Mouse (Mus musculus) liver, adult 2 months (tissue): ENCODE results near the gene 4921539E11Rik. TPM values are rescaled to one million over a fixed set of nuclear protein-coding genes. Genes with fewer than 3 reads are reported as not detected.

Experiments used
- DNase-seq: peaks from one replicate; pipeline ENCODE4 v3.0.0-alpha.2; 2011; ENCODE audit warnings: low read depth, low spot score; ENCODE audit errors: extremely low read depth
- H3K27ac ChIP-seq: fragments of 200-500 bp; replicated peaks from 2 replicates; pipeline ENCODE4 v1.5.1; 2012; ENCODE audit warnings: low read depth, mild to moderate bottlenecking, control low read depth, inconsistent platforms, low read length; ENCODE audit not compliant: insufficient read depth
- H3K27me3 ChIP-seq: fragments of 200-500 bp; 2 replicates; pipeline ENCODE4 v1.6.1; 2012; ENCODE audit warnings: mild to moderate bottlenecking, moderate library complexity, low read length, inconsistent platforms; ENCODE audit not compliant: control insufficient read depth, insufficient read depth
- H3K36me3 ChIP-seq: fragments of 200-500 bp; 2 replicates; pipeline ENCODE4 v1.6.1; 2012; ENCODE audit warnings: low read length, inconsistent platforms; ENCODE audit not compliant: control insufficient read depth, insufficient read depth
- H3K4me1 ChIP-seq: fragments of 200-500 bp; 2 replicates; pipeline ENCODE4 v1.6.1; 2011; ENCODE audit warnings: low read length; ENCODE audit not compliant: control insufficient read depth, insufficient read depth
- H3K4me3 ChIP-seq: fragments of 200-500 bp; 2 replicates; pipeline ENCODE4 v1.5.1; 2011; ENCODE audit warnings: low read depth, mild to moderate bottlenecking, control low read depth, low read length, moderate library complexity; ENCODE audit not compliant: insufficient read depth
- H3K79me2 ChIP-seq: fragments of 200-500 bp; 2 replicates; pipeline ENCODE4 v1.6.1; 2012; ENCODE audit warnings: inconsistent platforms, mild to moderate bottlenecking, low read length, moderate library complexity; ENCODE audit not compliant: control insufficient read depth, insufficient read depth
- H3K9ac ChIP-seq: fragments of 200-500 bp; 2 replicates; pipeline ENCODE4 v1.6.1; 2012; ENCODE audit warnings: low read depth, mild to moderate bottlenecking, control low read depth, inconsistent platforms, low read length
- CTCF ChIP-seq: fragments of 200-500 bp; IDR thresholded peaks from 2 replicates; pipeline ENCODE4 v1.5.1; 2011; ENCODE audit warnings: low read depth, low read length, control low read depth
- POLR2A ChIP-seq: fragments of 200-500 bp; IDR thresholded peaks from 2 replicates; pipeline ENCODE4 v1.6.1; 2011; ENCODE audit warnings: low read length, control low read depth; ENCODE audit not compliant: insufficient read depth; ENCODE audit errors: extremely low read depth
- WGBS: fragments of 180-500 bp; shearing (Covaris S2); methylation state at CpG from one replicate; pipeline ENCODE4 v1.1.7; 2018; 5-methylcytosine and 5-hydroxymethylcytosine counted together
- polyA plus RNA-seq: library from polyadenylated mRNA; depleted of rRNA; stranded (reverse); fragments of >200 nt; gene quantifications from 2 replicates; pipeline ENCODE4 v1.2.3, GENCODE M21; 2012
- total RNA-seq: library from RNA; depleted of rRNA; stranded (reverse); fragments of >200 nt; gene quantifications from 2 replicates; pipeline ENCODE4 v1.2.3, GENCODE M21; 2014

The 4921539E11Rik gene
- total and polyA plus RNA-seq, 2 experiments: not detected

DNA sequence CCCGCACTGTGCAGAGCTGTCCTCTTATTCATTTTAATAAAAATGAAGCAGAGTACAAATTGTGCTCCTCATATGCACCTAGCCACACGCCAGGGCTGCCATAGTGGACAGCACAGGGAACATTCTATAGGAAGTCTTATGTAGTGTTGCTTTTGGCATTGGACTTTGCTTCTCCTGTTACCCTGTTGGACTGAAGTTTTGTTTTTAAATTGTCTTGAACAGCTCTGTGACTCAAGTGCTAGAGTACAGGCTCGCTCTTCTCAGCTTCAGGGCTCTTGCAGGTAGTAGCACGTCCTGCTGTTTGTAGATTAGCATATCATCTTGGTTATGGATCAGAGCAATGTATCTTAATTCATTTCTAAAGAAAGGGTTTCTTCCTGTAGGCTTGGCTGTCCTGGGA lies 25.2 kb upstream of the 4921539E11Rik start:
- Histone ChIP-seq H3K9ac (no peak overlapping the region), H3K27me3 (no peaks in the 10 kb centered on the region), H3K4me3 (no peak overlapping the region), H3K27ac (no peak overlapping the region), H3K4me1 (peaks cover 2% of the 10 kb centered on the region), H3K36me3 (peaks cover 5% of the 10 kb centered on the region; the same call in 1 of the 2 replicates), H3K79me2 (no peaks in the 10 kb centered on the region; the same call in 1 of the 2 replicates)
- TF ChIP-seq CTCF (no peak), POLR2A (no peak)
- no peak for DNase-seq
- 98% methylated on average over 4 of the region's 4 CpGs for WGBS

DNA sequence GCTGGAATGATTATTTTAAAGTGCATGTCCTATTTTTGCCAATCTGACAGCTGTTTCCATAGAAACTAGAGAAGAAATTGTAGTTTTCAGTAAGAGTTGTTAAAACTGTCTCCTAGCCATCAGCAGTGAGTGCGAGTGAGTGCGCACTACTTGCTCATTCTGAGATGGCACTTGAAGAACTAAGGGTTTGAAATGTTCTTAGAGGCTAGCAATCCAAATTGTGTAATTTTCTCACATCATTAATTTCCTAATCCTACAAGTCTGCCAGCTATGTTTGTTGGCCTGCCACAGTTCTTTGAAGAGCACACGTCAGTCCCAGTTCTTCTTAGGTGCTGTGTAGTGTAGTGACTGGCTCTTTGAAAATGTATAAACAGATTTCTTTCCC lies 23.9 kb upstream of the 4921539E11Rik start:
- Histone ChIP-seq H3K4me3 (no peak overlapping the region), H3K27ac (no peak overlapping the region), H3K4me1 (peaks cover 2% of the 10 kb centered on the region), H3K27me3 (no peaks in the 10 kb centered on the region), H3K36me3 (peaks cover 2% of the 10 kb centered on the region; the same call in 1 of the 2 replicates), H3K9ac (no peak overlapping the region), H3K79me2 (no peaks in the 10 kb centered on the region; the same call in 1 of the 2 replicates)
- TF ChIP-seq CTCF (no peak), POLR2A (no peak)
- WGBS: 43% methylated on average over 3 of the region's 3 CpGs
- DNase-seq: peak; percentile 63

DNA sequence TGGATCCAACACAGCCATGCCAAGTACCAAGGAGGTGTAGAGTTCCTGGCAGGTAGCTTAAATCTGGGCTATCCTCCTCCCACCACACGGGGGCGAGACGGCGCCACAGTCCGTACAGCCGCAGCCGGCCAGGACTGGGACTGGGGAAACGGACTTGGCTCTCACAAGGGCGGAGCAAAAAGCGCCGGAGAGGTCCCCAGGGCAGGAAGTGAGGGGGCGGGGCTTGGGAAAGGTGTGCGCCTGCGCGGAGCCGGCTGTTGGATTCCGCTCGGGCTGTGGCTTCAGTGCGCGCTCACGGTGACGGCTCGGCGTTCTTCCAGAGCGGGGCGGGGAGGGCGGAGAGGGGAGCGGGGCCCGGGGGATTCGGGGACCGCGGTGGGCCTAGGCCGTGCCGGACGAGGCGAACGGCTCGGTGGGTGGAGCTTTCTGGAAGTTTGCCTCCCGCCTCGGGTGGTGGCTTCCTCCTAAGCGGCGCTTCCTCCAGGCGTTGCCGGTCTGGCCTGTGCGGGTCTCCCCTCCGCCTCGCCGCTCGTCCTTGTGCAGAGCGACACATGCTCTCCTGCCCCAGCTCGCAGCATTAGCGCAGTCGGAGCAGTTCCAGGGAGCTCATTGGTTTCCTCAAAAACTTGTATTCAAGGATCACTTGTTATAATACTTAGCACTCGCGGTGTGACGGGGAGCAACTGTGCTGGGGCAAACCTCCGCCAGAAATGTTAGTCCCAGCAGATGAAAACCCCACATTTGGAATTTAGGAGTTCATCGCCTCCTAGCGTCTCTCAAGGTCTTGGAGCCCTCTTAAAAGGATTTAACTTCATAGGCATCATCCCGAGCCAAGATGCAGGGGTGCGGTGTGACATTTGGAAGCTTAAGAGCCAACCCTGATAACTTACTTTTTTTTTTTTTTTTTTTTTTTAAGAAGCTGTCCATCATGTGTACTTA lies 23.2 kb upstream of the 4921539E11Rik start, which contains the start of gene Oma1:
Gene Oma1 (plus strand): TSS at position 226 of the 939 bp plus-strand sequence.
- H3K27me3 ChIP-seq: no peaks in the 10 kb centered on the region
- H3K79me2 ChIP-seq: no peaks in the 10 kb centered on the region
- peak; percentile 91 for DNase-seq
- peak within 1 kb of the TSS; percentile 77 for H3K9ac ChIP-seq
- H3K4me1 ChIP-seq: peaks cover 2% of the 10 kb centered on the region
- H3K27ac ChIP-seq: peak within 1 kb of the TSS; percentile 66
- peak within 1 kb of the TSS; percentile 79 for H3K4me3 ChIP-seq
- TF ChIP-seq POLR2A (peak; percentile 57; the same call in 1 of the 2 replicates), CTCF (peak; percentile 90)
- no peaks in the 10 kb centered on the region for H3K36me3 ChIP-seq
- WGBS: under 1% methylated on average over 61 of the region's 61 CpGs

DNA sequence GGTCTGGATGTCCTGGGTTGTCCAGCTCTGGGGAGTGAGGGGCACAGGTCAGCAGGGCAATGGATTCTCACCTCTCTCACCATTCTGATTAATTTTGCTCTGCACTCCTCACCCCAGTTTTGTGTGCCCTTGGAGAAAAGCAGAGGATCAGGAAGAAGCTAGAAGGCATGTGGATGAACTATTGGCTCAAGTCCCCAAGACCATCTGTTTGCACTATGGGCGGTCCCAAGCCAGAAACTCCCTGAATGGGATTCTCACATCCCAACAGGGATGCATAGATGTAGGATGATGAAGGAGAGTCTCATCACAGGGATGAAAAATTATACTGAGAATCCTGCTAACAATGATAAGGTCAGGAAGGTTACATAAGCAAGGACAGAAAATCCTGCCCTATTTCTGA lies 13.2 kb upstream of the 4921539E11Rik start:
- WGBS: 93% methylated on average over 1 of the region's 1 CpGs
- Histone ChIP-seq H3K4me1 (no peaks in the 10 kb centered on the region), H3K9ac (no peak overlapping the region), H3K79me2 (no peaks in the 10 kb centered on the region), H3K27ac (no peak overlapping the region), H3K27me3 (no peaks in the 10 kb centered on the region), H3K36me3 (no peaks in the 10 kb centered on the region), H3K4me3 (no peak overlapping the region)
- no peak for DNase-seq
- TF ChIP-seq CTCF (no peak), POLR2A (no peak)

DNA sequence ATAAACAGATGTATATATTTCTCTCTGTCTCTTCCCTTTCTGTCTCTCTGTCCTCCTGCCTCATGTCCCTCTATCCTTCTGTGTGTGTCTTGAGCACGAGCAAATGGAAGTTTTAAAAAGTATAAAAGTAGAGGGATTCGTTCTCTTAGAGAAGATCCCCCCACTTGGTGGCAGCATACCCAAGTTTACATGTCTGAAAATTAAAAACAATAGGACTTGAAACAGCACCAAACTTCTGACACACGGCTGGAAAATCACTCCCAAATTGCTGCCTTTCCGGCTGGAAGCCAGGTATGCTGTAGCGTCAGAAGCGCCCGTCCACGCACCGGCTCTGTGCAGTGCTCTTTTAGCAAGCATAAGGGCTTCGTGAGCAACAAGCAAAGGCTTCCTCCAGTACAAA lies 8.7 kb upstream of the 4921539E11Rik start:
- no peaks in the 10 kb centered on the region for H3K36me3 ChIP-seq
- H3K79me2 ChIP-seq: no peaks in the 10 kb centered on the region; the same call in 1 of the 2 replicates
- WGBS: 71% methylated on average over 10 of the region's 10 CpGs
- H3K27ac ChIP-seq: no peak overlapping the region
- no peaks in the 10 kb centered on the region for H3K4me1 ChIP-seq
- no peak overlapping the region for H3K9ac ChIP-seq
- DNase-seq: no peak
- no peaks in the 10 kb centered on the region for H3K27me3 ChIP-seq
- TF ChIP-seq POLR2A (no peak), CTCF (no peak)
- no peak overlapping the region for H3K4me3 ChIP-seq

DNA sequence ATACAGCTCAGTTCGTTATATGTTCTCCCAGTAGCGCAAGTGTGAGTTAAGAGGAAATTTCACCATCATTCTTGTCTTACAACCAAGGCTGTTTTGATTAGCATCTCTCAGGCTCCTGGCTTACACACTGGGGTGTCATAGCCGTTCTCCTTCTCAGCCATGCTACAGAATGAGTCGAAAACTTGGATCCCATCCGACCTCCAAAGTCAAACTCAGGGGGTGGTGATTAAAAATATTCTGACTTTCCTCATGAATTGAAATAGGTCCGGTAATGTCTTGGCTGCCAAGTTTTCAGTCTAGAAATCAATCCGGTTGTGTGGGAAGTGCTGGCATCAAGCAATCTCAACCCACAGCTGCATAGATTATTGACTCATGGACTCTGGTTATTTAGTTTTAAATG lies 2.3 kb downstream of the 4921539E11Rik start:
- 73% methylated on average over 7 of the region's 7 CpGs for WGBS
- H3K79me2 ChIP-seq: no peaks in the 10 kb centered on the region
- no peak overlapping the region for H3K9ac ChIP-seq
- no peak overlapping the region for H3K27ac ChIP-seq
- no peak overlapping the region for H3K4me3 ChIP-seq
- DNase-seq: no peak
- no peaks in the 10 kb centered on the region for H3K4me1 ChIP-seq
- TF ChIP-seq CTCF: no peak
- no peak for TF ChIP-seq POLR2A
- no peaks in the 10 kb centered on the region for H3K27me3 ChIP-seq
- H3K36me3 ChIP-seq: no peaks in the 10 kb centered on the region
